Mouse (Mus musculus): ENCODE measurements around the gene Mettl21a.

GRCm38 (mm10) chr1:64601242-64601842 is 15.7 kb downstream of the Mettl21a start:
- TF ChIP-seq CTCF (IDR thresholded peaks at IDR 0.05; ENCODE audit: low read depth, low read length) (no peak), GATA1 (IDR thresholded peaks at IDR 0.05; ENCODE audit: borderline replicate concordance, low read length) (no peak), POLR2AphosphoS5 (IDR thresholded peaks at IDR 0.05; ENCODE audit: insufficient replicate concordance, low read depth, low read length) (no peak), GATA2 (IDR thresholded peaks at IDR 0.05; ENCODE audit: borderline replicate concordance, low read depth, low read length) (no peak)

Data from G1E (cell line).